Mouse (Mus musculus): ENCODE data around the gene Tns1.

DNA sequence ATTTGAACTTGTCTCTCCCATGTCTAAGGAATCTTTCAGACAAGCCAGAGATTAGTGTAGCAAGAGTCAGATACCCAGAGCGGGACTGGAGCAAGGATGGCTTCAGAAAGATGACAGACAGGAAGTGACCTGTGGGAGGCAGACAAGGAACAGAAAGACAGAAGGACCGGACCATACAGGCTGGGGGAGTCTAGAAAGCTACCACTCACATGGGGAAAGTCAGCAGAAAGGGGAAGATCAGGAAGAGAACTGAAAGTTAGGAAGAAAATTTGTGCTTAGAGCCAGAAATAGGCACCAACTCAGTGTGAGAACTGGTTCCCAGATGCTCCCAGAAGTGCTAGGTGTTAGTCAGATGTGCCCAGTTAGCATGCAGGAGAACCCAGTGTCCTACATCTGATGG lies 71.2 kb downstream of the Tns1 start:
- TF ChIP-seq CTCF (conservative IDR thresholded peaks at IDR 0.05; ENCODE audit: low read length): no peak
- TF ChIP-seq POU5F1 (IDR thresholded peaks at IDR 0.05; ENCODE audit: borderline replicate concordance, low read length): no peak

Data from E14TG2a.4 (cell line).